Mouse (Mus musculus) gastrocnemius, postnatal 10 days (tissue): ENCODE data around the gene Rif1. TPM values are rescaled to one million over a fixed set of nuclear protein-coding genes. Genes with fewer than 3 reads are reported as not detected.
"Not testable (repeated sequence)": the region's sequence is repeated elsewhere in the genome, so short reads cannot be mapped to it uniquely, and the experiment has no call there.

ENCODE experiments used
- DNase-seq: peaks from one replicate; pipeline ENCODE4 v3.0.0; 2021; ENCODE audit warnings: mixed read lengths
- total RNA-seq, 2 experiments: library from RNA; stranded (reverse); gene quantifications; 2 replicates each; pipeline ENCODE4 v1.2.3; 2021

The Rif1 gene
- total RNA-seq, 2 experiments from 2014 or later: 9.8 to 15.4 TPM

- DNase-seq: no peak
Measured at GRCm38 (mm10) chr2:52071241-52071991, 1.2 kb upstream of the Rif1 start.

GRCm38 (mm10) chr2:52072065-52072490 is 554 bp upstream of the Rif1 start:
- no peak for DNase-seq

GRCm38 (mm10) chr2:52073141-52073904 is 691 bp downstream of the Rif1 start:
- DNase-seq: peak; percentile 41

GRCm38 (mm10) chr2:52078666-52079065 is 6.0 kb downstream of the Rif1 start:
- DNase-seq: no peak

- no peak for DNase-seq
Measured at GRCm38 (mm10) chr2:52084013-52084412, 11.4 kb downstream of the Rif1 start.

GRCm38 (mm10) chr2:52084571-52084970 is 11.9 kb downstream of the Rif1 start:
- no peak for DNase-seq

GRCm38 (mm10) chr2:52114086-52114485 is 41.5 kb downstream of the Rif1 start:
- DNase-seq: no peak

- DNase-seq: not testable (repeated sequence)
Measured at GRCm38 (mm10) chr2:52131370-52131769, 58.7 kb downstream of the Rif1 start.

- DNase-seq: peak; percentile 47
Measured at GRCm38 (mm10) chr2:52133351-52133750, 60.7 kb downstream of the Rif1 start.

- no peak for DNase-seq
Measured at GRCm38 (mm10) chr2:52153064-52153463, 80.4 kb downstream of the Rif1 start.

- no peak for DNase-seq
Measured at GRCm38 (mm10) chr2:52169243-52170005, 96.8 kb downstream of the Rif1 start.

Other genes with a start within 250 kb of the Rif1 start
- 1 to 10 TPM; 3.2 to 4.2 TPM for gene Rbm43, start 137.7 kb upstream of the Rif1 start, total RNA-seq
- gene Nmi, start 99.3 kb upstream of the Rif1 start, total RNA-seq: 1 to 10 TPM; 4.9 to 5.9 TPM
- 1 to 10 TPM; 4.5 to 5.2 TPM for gene Tnfaip6, start 34.8 kb upstream of the Rif1 start, total RNA-seq